Mouse (Mus musculus) spleen, adult 2 months (tissue): ENCODE measurements around the gene Cbfb.

Source experiments
- CTCF ChIP-seq: fragments of 200-500 bp; IDR thresholded peaks from 2 replicates; pipeline ENCODE4 v1.5.1; 2011; ENCODE audit warnings: mild to moderate bottlenecking, inconsistent platforms; ENCODE audit not compliant: insufficient read depth, insufficient read length, insufficient replicate concordance; ENCODE audit errors: extremely low read depth
- POLR2A ChIP-seq: fragments of 200-500 bp; IDR thresholded peaks from 2 replicates; pipeline ENCODE4 v1.6.1; 2011; ENCODE audit warnings: low read depth, low read length, inconsistent platforms

DNA sequence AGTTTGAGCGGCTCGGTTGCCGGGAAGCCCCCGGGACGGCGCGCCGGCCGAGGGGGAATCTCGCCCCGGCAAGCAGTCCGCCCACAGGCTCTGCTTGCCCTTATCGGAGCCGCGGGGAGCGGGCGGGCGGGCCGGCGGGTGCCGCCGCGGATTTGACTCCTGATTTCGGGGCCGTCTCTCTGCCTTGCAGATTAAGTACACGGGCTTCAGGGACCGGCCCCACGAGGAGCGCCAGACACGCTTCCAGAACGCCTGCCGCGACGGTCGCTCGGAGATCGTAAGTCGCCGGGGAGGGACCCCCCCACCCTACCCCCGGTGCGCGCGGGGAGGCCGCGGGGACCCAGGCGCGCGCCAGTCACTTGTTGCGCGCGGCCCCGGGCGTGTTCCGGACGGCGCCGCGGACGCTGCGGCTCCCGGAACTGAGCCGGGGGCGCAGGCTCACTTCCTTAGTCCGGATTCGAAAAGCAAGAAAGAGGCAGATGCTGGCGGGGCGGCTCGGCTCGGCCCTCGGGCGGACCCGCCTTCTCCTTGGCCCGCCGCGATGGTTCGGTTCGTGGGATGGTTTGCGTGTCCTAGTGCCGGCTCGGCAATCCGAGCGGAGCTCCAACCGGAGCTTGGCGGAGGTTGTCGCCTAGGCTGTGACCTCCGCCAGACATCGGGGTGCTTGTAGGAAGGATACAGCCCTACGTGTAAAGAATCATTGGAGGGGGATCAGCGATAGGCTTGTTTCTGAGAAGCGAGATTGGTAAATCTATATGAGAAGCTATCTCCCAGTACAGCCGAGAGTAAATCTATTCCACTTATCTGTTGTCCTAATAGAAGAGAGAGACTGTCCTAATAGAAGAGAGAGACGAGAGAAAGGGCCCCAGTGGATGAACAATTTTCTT lies 885 bp downstream of the Cbfb start:
- TF ChIP-seq CTCF (no peak), POLR2A (0 out of 2 replicates have a peak, but pooled peaks have one; percentile 15)
